Mouse (Mus musculus): ENCODE data around the gene Prkch. TPM values are rescaled to one million over a fixed set of nuclear protein-coding genes. Genes with fewer than 3 reads are reported as not detected.

The Prkch gene
- total RNA-seq, 4 experiments from 2014 or later = 11.8 to 20.1 (median 17.1) TPM

Other genes starting within 250 kb of the Prkch start
- under 1 TPM in 1 of 4 experiments, not detected in 3; 0.09 TPM for gene Tmem30b, start 38.4 kb upstream of the Prkch start, total RNA-seq (2022)

Measured in adrenal gland, adult 8-10 months (tissue).